Mouse (Mus musculus): ENCODE results near the gene 1810010H24Rik.
A peak's percentile ranks its signal among the peaks of the same experiment; 100 is the strongest.
"Not testable (repeated sequence)": the region's sequence is repeated elsewhere in the genome, so short reads cannot be mapped to it uniquely, and the experiment has no call there.

Gene 1810010H24Rik

DNA sequence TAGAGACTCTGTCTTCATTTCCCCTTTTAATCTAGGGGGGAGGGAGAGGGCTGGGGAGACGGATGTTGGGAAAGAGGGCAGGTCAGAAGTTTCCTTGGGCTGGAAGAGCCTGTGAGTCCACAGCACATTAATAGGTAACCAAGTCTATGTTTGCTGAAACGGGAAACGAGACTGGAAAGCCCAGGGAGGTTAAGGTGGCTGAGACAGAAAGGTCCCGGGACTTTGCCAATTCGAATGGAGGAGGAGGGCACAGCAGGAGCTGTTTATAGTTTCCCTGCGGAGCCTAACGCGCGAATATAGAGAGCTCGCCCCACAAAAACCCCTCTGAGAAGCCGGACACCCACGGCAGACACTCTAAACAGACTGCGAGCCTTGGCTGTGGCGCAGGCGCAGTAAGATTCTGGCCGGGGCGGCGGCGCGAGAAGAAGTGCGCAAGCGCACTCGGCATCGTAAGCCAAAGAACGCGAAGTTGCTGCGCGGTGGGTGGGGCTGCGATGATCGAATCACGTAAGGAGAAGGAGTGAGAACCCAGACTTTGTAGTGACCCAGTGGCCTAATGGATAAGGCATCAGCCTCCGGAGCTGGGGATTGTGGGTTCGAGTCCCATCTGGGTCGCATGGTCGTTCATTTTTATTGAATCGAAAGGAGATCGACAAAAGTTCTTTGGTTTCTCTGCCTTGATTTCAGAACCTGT lies 13.0 kb upstream of the 1810010H24Rik start:
- peak; percentile 97 for DNase-seq (ENCODE audit: extremely low spot score, low read depth, low spot score)

DNA sequence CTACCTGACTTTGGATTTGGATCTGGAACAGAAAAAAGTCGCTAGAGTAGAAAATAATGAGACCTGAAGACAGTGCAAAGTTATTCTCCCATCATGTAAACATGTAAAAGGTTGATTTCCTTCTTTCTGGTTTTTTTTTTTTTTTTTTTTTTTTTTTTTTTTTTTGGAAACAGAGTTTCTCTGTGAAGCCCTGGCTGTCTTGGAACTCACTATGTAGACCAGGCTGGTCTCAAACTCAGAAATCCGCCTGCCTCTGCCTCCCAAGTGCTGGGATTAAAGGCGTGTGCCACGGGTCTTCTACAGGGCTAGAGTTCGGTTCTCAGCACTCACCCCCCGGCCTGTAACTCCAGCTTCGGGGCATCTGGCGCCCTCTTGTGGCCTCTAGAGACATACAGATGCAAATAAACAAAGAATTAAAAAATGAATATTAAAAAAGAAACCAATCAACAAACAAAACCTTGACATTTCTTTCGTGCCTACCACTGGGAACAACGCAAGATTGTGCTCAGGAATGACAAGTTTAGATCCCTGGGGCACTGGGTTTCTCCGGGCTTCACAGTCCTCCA lies 11.4 kb upstream of the 1810010H24Rik start:
- no peak for DNase-seq (ENCODE audit: extremely low spot score, low read depth, low spot score)

DNA sequence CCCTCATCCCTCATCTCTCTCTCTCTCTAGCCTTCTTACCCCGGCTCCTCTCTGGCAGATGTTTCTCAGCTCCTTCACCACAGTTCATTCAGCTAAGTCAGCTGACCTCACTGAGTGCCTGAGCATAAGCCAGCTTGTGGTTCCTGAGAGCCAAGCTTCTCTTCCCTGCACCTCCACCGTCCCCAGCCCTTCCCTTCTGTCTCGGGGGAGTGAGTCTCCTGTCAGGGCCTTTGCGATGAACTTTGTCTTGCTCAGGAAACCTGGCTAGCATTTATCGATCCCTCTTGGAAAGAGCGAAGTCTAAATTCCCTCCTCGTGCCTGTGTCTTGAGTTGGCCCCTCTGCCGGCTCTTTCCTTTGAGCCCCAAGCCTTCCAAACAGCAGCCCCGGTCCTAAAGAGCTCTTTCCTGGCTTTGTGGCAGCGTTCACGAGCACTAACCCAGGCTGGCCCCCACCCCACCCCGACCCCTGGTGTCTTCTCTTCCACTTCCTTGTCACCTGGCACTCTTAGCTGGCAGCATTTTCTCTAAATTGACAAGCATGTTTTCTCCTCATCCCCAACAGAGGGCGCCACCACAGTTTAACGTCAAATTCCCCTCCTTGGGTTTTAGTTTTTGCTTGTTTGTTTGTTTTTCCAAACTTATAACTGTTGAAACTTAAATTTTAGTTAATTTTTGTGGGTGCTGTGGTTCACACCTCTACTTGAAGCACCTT lies 10.7 kb upstream of the 1810010H24Rik start:
- no peak for DNase-seq (ENCODE audit: extremely low spot score, low read depth, low spot score)

DNA sequence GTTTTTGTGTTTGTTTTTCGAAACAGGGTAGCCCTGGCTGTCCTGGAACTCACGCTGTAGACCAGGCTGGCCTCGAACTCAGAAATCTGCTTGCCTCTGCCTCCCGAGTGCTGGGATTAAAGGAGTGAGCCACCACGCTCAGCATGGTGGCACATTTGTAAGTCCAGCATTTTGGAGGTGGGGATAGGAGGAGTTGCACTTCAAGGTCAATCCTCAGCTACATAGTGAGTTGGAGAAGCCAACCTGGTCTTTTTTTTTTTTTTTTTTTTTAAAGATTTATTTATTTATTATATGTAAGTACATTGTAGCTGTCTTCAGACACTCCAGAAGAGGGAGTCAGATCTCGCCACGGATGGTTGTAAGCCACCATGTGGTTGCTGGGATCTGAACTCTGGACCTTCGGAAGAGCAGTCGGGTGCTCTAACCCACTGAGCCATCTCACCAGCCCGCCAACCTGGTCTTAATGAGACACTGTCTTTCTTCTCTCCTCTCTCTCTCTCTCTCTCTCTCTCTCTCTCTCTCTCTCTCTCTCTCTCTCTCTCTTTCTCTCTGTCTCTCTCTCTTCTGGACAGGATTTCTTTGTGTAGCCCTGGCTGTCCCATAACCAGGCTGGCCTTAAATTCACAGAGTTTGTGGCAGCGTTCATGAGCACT lies 9.8 kb upstream of the 1810010H24Rik start:
- DNase-seq (ENCODE audit: extremely low spot score, low read depth, low spot score) = not testable (repeated sequence)

DNA sequence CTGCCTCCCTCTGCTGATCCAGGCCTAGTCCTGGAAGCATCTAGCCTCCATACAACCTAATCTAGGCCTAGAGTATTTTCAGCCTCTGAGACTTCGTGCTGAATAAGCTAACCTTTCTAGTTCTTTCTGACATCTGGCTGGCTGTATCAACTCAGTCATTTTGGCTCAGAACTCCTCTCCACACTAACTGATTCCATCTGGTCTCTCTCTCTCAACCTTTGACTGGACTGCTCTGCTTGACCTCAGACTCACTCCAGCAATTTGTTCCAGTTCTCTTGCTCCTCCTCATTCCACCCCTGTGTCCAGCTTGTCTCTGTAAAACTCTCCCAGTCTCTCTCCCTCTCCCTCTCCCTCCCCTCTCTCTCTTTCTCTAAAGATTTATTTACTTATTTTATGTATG lies 8.6 kb upstream of the 1810010H24Rik start:
- no peak for DNase-seq (ENCODE audit: extremely low spot score, low read depth, low spot score)

DNA sequence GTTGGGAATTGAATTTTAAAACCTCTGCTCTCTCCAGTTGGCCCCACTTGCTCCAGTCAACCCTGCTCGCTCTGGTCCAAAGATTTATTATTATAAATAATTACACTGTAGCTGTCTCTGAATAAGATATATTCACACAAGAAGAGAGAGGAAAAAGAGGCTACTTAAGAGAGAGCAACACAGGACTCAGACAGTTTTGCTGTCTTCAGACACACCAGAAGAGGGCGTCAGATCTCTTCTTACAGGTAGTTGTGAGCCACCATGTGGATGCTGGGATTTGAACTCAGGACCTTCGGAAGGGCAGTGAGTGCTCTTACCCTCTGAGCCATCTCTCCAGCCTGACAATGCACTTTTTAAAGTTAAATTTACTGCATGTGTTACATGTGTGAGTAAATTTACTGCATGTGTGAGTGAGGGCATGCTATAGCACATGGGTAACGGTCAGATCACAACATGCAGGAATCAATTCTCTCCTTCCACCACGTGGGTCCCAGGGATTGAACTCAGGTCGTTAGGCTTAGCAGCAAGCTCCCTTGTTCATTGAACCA lies 8.1 kb upstream of the 1810010H24Rik start:
- no peak for DNase-seq (ENCODE audit: extremely low spot score, low read depth, low spot score)

DNA sequence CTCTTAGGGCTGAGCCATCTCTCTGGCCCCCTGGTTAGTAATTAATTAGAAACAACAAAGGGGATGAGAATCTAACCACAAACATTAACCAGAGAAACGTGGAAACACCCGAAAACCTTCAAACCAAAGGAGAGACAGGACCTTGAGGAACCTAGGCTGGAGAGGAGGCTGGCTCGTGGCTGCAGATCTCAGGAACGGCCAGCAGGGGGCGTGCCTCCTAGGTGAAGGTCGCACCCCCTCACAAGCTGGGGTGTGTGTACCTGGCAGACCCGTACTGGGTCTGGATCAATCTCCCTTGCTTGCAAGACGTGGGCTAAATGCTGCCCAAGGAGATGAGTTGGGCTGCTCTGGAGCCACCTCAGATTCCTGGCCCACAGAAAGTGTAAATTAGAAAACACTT lies 6.9 kb upstream of the 1810010H24Rik start:
- no peak for DNase-seq (ENCODE audit: extremely low spot score, low read depth, low spot score)

DNA sequence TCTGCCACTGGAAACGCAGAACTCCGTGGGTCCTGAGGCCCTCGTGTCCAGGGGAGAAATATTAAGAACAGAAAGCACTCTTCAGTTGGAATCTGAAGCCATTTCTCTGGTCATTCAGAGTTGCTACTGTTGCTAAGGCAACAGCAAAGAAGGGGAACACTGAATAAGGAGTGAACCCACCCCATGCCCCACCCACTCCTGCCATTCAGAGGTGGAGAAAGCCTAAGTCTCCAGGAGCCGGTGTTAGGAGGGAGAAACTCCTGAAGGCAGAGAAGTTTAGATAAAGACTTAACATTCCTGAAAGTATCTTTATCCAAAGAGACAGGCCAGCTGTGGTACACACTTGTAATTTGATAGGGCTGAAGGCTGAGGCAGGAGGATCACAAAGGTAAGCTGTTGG lies 6.2 kb upstream of the 1810010H24Rik start:
- no peak for DNase-seq (ENCODE audit: extremely low spot score, low read depth, low spot score)

DNA sequence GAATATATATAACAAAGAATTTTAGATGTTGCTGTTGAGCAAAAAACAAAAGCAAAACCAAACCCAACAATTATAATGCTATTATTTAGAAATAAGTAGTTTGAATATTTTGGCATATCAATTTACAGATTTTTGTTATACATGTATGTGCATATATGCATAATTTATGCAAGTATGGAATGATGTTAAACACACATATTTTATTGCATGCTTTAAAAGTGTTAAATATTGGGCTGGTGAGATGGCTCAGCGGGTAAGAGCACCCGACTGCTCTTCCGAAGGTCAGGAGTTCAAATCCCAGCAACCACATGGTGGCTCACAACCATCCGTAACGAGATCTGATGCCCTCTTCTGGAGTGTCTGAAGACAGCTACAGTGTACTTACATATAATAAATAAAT lies 5.8 kb upstream of the 1810010H24Rik start:
- DNase-seq (ENCODE audit: extremely low spot score, low read depth, low spot score) = not testable (repeated sequence)

DNA sequence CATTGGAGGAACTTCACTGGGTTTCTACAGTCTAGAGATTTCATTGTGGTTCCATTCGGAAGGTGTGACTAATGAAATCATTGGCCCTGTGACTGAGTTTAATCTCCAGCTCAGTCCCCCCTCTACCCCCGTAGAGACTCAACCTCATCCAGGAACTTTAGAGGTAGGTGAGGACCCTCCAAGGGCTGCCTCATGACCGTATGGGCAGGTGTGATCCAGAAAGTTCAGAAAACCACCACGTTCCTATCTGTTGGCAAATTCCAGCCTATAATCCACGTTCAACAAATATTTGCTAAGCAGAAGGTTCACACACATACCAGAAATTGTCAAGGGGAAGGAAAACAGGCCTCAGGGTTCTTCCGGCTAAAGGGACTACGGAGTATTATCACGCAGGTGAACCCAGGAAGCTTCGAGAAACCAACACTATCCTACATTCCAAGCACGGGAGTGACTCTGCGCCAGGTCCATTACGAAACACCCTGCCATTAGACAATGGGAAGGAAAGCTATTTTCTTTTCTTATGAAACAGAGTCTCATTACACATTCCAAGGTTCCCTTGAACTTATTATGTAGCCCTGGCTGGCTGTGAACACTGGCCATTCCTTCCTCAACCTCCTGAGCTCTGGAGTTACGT lies 3.3 kb upstream of the 1810010H24Rik start:
- no peak for DNase-seq (ENCODE audit: extremely low spot score, low read depth, low spot score)

DNA sequence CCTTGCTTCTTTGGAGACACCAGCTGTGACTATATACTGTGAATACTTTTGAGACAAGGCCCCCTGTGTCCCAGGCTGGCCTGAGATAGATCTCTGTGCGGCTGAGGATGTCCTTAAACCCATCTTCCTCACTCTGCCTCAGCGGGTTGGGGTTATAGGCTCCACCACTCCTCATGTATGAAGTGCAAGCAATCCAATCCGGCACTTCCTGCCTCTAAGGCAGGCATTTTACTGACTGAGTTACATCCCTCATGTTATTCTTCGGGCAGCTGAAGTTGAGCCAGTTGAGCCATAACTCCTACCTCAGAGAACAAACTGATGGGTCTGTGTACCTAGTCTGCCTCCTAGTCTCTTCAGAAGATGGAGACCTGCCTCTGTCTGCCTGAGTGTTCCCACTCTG lies 1.1 kb upstream of the 1810010H24Rik start:
- no peak for DNase-seq (ENCODE audit: extremely low spot score, low read depth, low spot score)

DNA sequence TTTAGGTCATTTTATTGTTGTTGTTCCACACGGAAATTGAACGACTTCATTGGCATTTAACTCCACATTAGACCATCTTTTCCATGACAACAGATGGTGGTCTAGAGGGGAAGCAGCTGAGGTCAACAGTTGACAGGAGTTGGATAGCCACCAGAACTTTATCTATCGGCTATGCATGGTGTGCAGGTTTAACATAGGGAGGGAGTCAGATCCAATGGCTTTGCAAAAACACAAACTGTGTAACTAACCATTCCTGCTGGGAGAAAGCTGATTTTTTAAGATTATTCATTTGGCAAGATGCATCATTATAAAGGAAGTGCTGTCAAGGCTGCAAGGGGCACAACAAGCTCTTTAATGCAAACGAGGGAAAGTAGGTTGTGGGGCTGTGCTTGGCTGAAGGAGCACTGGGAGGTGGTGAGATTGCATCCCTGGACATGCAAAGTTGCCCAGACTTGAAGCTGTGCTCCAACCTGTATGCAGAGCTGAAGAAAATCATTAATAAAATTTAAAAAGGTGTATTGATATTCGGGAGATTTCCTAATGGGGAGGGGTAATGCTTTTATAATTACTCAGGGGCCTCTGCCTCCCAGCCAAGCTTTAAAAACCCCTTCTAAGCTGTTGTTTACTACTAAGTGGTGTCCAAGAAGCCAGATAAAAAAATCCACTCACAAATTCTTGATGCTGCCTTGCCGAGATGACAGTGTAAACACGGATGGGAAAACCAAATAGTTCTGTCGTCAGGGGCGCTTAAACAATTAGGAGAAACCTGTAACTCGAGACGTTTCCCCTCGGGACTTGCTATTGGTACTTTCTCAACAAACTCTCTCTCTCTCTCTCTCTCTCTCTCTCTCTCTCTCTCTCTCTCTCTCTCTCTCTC lies 1.3 kb downstream of the 1810010H24Rik start:
- no peak for DNase-seq (ENCODE audit: extremely low spot score, low read depth, low spot score)

DNA sequence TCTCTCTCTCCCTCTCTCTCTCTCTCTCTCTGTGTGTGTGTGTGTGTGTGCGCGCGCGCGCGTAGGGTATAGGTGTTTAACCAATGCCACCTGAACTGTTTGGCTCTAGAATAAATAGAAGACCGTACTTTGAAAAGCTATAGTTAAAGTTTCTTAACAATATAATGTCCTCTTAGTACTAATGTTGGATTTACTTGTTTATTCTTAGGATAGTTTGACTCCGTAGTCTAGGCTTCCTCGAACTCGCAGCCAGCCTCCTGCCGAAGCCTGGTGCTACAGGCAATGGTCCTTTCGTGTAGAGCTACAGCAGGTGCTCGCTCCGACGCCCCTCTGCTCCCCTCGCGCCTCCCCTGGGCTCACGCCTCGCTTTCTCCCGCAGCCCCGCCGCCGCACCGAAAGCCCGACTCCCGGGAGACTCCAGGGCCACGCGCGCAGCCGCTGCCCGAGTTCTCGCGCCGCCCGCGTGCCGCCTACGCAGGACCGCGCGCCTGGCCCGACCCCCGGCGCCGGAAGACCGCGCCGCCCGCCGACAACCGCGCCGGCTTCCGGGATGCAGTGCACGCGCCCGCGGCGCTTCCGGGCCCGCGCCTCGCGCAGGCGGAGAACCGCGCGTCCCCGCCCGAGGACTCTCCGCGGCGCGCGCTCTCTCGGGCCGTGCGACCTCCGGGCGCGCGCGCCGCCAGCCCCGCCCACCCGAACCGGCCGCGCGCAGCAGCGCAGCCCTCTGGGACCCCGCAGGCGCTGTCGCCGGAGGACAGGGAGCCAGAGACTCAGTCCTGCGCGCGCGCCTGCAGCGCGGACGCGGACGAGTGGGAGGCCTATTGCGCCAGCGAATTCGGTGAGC lies 2.2 kb downstream of the 1810010H24Rik start:
- DNase-seq (ENCODE audit: extremely low spot score, low read depth, low spot score) = no peak

DNA sequence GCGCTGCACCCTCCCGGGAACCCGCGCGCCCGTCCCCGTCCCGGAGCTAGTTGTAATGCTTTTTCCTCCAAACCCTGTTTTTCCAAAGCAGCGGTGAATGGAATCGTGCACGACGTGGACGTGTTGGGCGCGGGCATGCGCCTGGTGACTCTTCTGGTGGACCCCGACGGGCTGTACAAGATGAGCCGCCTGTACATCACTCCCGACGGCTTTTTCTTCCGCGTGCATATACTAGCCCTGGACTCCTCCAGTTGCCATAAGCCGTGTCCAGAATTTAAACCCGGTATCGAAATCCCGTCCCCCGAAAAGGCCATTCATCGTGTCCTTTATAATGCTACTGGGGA lies 2.8 kb downstream of the 1810010H24Rik start:
- no peak for DNase-seq (ENCODE audit: extremely low spot score, low read depth, low spot score)

DNA sequence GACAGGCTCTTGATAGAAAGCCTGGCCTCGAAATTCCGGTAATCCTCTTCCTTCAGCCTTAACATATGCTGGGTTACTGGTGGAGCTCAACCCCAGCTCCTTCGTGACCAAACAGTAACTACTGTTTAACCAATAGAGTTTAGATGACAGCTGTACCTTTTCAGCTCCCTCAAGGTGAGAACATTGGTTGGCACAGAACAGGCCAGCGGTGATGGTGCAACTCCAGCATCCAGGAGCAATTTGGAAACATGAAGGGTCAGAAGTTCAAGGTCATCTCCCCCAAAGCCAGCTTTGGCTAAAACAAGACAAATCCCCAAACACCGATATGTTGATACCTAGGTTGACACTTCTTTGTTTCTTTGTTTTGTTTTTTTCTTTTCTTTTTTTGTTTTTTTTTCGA lies 3.3 kb downstream of the 1810010H24Rik start:
- DNase-seq (ENCODE audit: extremely low spot score, low read depth, low spot score) = no peak

DNA sequence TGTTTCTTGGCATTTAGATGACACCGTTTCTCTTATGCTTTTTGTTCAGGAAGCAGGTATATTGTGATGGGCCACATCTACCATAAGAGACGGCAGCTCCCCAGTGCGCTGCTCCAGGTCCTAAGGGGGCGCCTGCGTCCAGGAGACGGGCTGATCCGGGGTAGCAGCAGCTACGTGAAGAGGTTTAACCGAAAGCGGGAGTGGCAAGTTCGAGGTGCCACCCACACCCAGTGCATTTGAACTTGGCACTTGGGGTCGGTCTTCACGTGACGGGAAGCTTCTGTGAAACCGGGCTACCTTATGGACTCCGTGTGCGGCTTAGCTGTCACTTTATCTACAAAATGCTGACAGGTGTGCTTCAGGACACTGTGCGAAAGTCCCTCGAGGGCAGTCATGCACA lies 4.1 kb downstream of the 1810010H24Rik start:
- no peak for DNase-seq (ENCODE audit: extremely low spot score, low read depth, low spot score)

DNA sequence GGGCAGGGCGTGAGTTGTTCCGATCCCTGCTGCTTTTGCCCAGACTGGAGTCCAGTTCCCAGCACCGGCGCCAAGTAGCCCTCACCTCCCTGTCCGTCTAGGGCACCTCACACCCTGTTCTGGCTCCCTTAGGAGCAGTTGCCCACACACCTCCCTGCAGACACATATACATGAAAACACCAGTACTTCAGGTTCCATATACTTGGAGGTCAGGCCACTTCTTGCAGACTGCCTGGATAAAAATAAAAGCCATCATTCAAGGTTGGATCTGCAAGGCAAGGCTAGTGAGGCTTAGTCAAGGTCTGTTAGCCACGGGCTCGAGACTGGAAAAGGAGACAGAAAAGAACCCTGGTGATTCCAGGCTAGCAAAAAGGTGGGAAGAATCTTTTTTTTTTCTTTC lies 6.2 kb downstream of the 1810010H24Rik start:
- DNase-seq (ENCODE audit: extremely low spot score, low read depth, low spot score) = no peak

DNA sequence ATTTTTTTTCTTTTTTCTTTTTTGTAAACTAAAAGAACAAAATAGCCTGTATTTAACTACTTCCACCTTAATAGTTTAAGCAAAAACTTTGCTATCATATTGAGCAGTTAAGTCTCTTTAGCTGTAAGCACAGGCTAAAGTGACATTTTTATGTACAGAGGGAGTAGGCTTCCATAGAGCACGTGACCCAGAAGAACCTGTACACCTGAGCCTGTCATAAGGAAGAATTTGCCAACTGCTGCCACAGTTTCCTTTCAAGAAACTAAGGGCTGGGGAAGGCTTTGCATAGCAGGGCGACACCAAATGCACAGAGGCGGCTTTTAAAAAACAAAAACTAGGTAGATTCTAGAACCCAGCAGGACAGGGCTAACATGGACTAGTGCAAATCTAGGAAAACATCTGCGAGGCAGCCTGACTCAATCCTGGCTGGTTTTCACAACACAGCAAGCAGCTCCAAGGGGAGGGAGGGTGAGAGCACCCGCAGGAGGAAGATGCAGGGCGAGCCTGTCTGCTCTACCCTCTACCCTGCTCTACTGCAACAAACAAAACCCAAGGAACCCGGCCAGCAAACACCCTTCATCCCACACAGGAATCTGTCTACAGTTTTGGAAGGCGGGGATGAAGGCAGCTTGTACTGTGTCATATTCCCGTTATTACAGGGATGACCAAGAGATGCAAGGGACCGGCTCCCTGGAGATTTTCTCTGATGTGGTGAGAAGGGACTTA lies 8.8 kb downstream of the 1810010H24Rik start:
- no peak for DNase-seq (ENCODE audit: extremely low spot score, low read depth, low spot score)

DNA sequence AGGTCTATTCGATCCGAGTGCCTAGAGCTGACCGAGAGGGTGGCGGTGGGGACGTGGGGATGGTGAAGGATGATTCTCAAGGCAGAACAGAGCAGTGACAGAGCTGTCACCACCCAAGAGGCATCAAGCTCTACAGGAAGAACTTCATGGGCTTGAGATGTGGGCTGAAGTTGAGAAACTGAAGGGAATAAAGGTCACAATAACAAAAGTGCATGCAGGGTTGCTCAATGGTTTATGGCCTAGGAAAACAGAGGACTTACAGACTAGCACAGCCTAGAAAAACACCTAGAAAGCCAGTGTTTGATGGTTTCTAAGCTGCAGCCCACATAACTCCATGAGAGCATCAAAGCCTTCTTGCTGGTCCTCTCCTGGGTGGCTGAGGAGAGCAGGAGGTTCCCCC lies 13.9 kb downstream of the 1810010H24Rik start:
- DNase-seq (ENCODE audit: extremely low spot score, low read depth, low spot score) = no peak
